Mouse (Mus musculus) 416B (cell line): ENCODE measurements around the gene Cpsf4l.
A peak's percentile ranks its signal among the peaks of the same experiment; 100 is the strongest.

Experiments
- DNase-seq: peaks from one replicate; pipeline ENCODE4 v3.0.0; 2011; ENCODE audit warnings: low read depth

Gene Cpsf4l

GRCm38 (mm10) chr11:113709731-113710256, at the start of gene Cpsf4l:
Gene Cpsf4l (minus strand): TSS chr11:113710017.
- DNase-seq = no peak

- DNase-seq = peak; percentile 25
Measured at GRCm38 (mm10) chr11:113758851-113759250, 49.0 kb upstream of the Cpsf4l start.

GRCm38 (mm10) chr11:113756578-113756977, 46.8 kb upstream of the Cpsf4l start:
- DNase-seq = no peak

GRCm38 (mm10) chr11:113755878-113756277, 46.1 kb upstream of the Cpsf4l start:
- no peak for DNase-seq

GRCm38 (mm10) chr11:113754845-113755244, 45.0 kb upstream of the Cpsf4l start:
- DNase-seq = no peak

GRCm38 (mm10) chr11:113752685-113753430, 43.0 kb upstream of the Cpsf4l start:
- DNase-seq = no peak

GRCm38 (mm10) chr11:113752158-113752661, 42.4 kb upstream of the Cpsf4l start:
- DNase-seq = no peak

- DNase-seq = peak; percentile 95
Measured at GRCm38 (mm10) chr11:113751484-113752084, 41.8 kb upstream of the Cpsf4l start, which contains the start of gene Cdc42ep4. Gene Cdc42ep4 (minus strand): TSS chr11:113751881.

- DNase-seq = peak; percentile 75
Measured at GRCm38 (mm10) chr11:113750571-113751483, 41.0 kb upstream of the Cpsf4l start.

- DNase-seq = no peak
Measured at GRCm38 (mm10) chr11:113749749-113750351, 40.0 kb upstream of the Cpsf4l start.

GRCm38 (mm10) chr11:113748797-113749521, 39.1 kb upstream of the Cpsf4l start:
- peak; percentile 79 for DNase-seq

GRCm38 (mm10) chr11:113747725-113748380, 38.0 kb upstream of the Cpsf4l start:
- DNase-seq = no peak

- peak; percentile 75 for DNase-seq
Measured at GRCm38 (mm10) chr11:113747056-113747455, 37.2 kb upstream of the Cpsf4l start.

GRCm38 (mm10) chr11:113745961-113746360, 36.1 kb upstream of the Cpsf4l start:
- peak; percentile 45 for DNase-seq

GRCm38 (mm10) chr11:113742998-113743397, 33.2 kb upstream of the Cpsf4l start:
- DNase-seq = no peak

- no peak for DNase-seq
Measured at GRCm38 (mm10) chr11:113740100-113740499, 30.3 kb upstream of the Cpsf4l start.

GRCm38 (mm10) chr11:113739213-113739612, 29.4 kb upstream of the Cpsf4l start:
- no peak for DNase-seq

- DNase-seq = no peak
Measured at GRCm38 (mm10) chr11:113737912-113738311, 28.1 kb upstream of the Cpsf4l start.

GRCm38 (mm10) chr11:113737553-113737854, 27.7 kb upstream of the Cpsf4l start:
- no peak for DNase-seq

- no peak for DNase-seq
Measured at GRCm38 (mm10) chr11:113736848-113737552, 27.2 kb upstream of the Cpsf4l start.
